Mouse (Mus musculus) CH12.LX (cell line): ENCODE data around the gene Cdk14.

Experiments used
- JUND ChIP-seq: conservative IDR thresholded peaks from 2 replicates; pipeline ENCODE4 v1.6.1; 2011; ENCODE audit warnings: low read depth, low read length, improper control_type of control experiment
- POLR2AphosphoS2 ChIP-seq: IDR thresholded peaks from 2 replicates; pipeline ENCODE4 v1.6.1; 2011; ENCODE audit warnings: low read depth, low read length, improper control_type of control experiment

DNA sequence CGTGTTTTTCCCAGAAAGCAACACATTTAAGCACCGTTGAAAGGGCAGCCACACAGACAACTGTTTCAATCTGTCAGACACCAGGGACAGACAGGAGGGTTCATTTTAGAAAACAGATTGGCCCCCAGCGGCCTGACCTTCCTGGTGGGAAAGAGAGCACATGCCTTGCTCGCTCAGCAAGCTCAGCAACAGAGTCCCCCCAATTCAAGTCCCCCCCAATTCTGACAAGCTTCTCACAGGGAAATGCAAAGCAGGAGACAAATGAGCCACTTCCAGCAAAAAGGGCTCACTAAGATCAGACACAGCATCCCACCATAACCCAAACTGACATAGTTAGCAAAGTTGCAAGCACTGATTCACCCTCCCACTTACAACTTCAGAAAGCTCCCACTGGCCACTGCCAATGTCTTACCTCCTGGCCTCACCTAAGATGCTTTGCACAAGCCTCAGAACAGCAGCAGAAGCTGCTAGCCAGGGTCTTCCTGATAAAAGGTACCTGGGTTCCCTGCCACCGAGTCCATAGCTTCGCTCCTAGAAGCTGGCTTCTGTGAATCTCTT, 551.5 kb downstream of the Cdk14 start:
- TF ChIP-seq POLR2AphosphoS2 (no peak), JUND (no peak)
